Mouse (Mus musculus) layer of hippocampus, adult 2 months (tissue): ENCODE measurements around the gene Kcnj15. TPM values are rescaled to one million over a fixed set of nuclear protein-coding genes. Genes with fewer than 3 reads are reported as not detected.

Source experiments
- DNase-seq, 2 experiments: peaks; one replicate each; pipeline ENCODE4 v3.0.0; 2022; ENCODE audit warnings: low spot score in 2 of 2
- H3K27ac ChIP-seq: fragments of 200-600 bp; 2 replicates; pipeline ENCODE4 v1.8.1; 2022
- H3K4me3 ChIP-seq: fragments of 200-600 bp; 2 replicates; pipeline ENCODE4 v1.8.1; 2022; ENCODE audit warnings: mild to moderate bottlenecking
- CTCF ChIP-seq: fragments of 200-600 bp; conservative IDR thresholded peaks from 2 replicates; pipeline ENCODE4 v1.8.1; 2022; ENCODE audit warnings: antibody characterized with exemption, mild to moderate bottlenecking, moderate library complexity
- long read RNA-seq, 2 experiments: library from polyadenylated mRNA; stranded (forward); transcript quantifications; one replicate each; pipeline ENCODE4 v2.0.0; 2021; ENCODE audit warnings: borderline mapping rate in 2 of 2
- total RNA-seq, 2 experiments: library from RNA; stranded (reverse); gene quantifications; 2 replicates each; pipeline ENCODE4 v1.2.3; 2021

The Kcnj15 gene
- under 1 TPM; 0.08 to 0.34 TPM for total RNA-seq
- long read RNA-seq, experiment 1, partial matches to known transcripts, result 0 of 1 reads
- long read RNA-seq, experiment 1, other reads (novel, unspliced or antisense), result 1 of 1 reads
- long read RNA-seq, experiment 2, result 0 reads

GRCm38 (mm10) chr16:95257266-95257894, at the start of gene Kcnj15:
Gene Kcnj15, plus strand, starts transcription at chr16:95257558.
- Histone ChIP-seq H3K4me3 (no peak within 1 kb of the TSS), H3K27ac (no peak within 1 kb of the TSS)
- no peak for DNase-seq
- TF ChIP-seq CTCF, result no peak

- Histone ChIP-seq H3K27ac (no peak overlapping the region), H3K4me3 (no peak overlapping the region)
- no peak for DNase-seq
- no peak for TF ChIP-seq CTCF
Observed at GRCm38 (mm10) chr16:95208243-95208642, 49.1 kb upstream of the Kcnj15 start.

GRCm38 (mm10) chr16:95209011-95209466, 48.3 kb upstream of the Kcnj15 start:
- TF ChIP-seq CTCF, result peak; percentile 71
- no peak for DNase-seq
- Histone ChIP-seq H3K4me3 (no peak overlapping the region), H3K27ac (no peak overlapping the region)

GRCm38 (mm10) chr16:95214251-95215197, 42.8 kb upstream of the Kcnj15 start:
- Histone ChIP-seq H3K4me3 (no peak overlapping the region), H3K27ac (no peak overlapping the region)
- DNase-seq, result no peak
- no peak for TF ChIP-seq CTCF

- Histone ChIP-seq H3K27ac (no peak overlapping the region), H3K4me3 (no peak overlapping the region)
- no peak for TF ChIP-seq CTCF
- no peak for DNase-seq
Observed at GRCm38 (mm10) chr16:95215782-95216181, 41.6 kb upstream of the Kcnj15 start.

- H3K27ac ChIP-seq, result no peak overlapping the region
- no peak overlapping the region for H3K4me3 ChIP-seq
- no peak for DNase-seq
- TF ChIP-seq CTCF, result no peak
Observed at GRCm38 (mm10) chr16:95216346-95216745, 41.0 kb upstream of the Kcnj15 start.

DNA sequence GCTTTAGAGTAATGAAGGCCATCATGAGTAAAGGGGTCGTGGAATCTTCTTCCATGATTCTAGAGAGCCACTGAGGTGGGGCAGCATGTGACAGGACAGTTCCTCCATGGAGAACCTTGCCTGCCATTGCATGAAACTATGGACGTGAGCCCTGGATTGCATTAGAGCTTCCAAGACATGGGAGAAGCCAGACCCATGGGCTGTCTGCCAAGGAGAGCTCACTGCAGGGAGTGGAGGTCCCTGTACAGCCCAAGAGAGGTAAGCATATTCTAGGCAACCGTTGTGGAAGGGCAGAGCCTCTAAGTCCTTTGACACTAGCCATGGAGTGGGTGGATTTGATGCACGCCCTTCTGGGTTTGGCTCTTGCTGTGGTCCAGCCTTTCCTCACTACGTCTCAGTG, 40.5 kb upstream of the Kcnj15 start:
- no peak overlapping the region for H3K4me3 ChIP-seq
- no peak for TF ChIP-seq CTCF
- no peak overlapping the region for H3K27ac ChIP-seq
- no peak for DNase-seq

DNA sequence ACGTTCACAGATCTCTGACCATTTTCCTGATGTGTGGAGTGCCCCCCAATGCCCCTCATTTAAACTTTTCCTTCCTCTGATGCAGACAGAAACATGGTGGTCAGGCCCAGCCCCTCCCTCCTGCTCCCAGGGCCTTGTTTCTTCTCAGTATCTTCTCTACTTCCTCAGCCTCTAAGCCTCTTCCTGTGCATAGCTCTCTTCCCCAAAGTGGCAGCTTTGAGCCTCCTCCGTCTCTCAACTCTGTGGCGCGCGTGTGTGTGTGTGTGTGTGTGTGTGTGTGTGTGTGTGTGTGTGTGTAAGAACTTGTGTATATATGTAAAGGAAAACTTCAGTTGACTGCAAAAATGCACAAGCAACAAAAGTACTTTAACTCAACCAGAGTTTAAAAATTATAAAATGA, 38.6 kb upstream of the Kcnj15 start:
- no peak overlapping the region for H3K4me3 ChIP-seq
- DNase-seq, result no peak
- H3K27ac ChIP-seq, result no peak overlapping the region
- TF ChIP-seq CTCF, result no peak

DNA sequence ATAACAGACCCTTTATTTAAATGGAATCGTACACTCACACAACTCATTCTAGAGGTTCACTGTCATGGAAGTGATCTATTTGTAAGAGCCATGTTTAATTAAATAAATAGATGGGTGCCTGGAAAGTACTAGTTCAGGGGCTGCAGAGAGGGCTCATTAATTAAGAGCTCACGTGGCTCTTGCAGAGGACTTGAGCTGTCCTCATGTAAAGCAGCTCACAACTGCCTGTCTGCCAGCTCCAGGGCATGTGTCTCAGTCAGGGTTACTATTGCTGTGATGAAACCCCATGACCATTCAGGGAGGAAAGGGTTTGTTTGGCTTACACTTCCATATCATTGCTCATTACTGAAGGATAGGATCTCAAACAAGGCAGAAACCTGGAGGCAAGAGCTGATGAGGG, 37.9 kb upstream of the Kcnj15 start:
- Histone ChIP-seq H3K4me3 (no peak overlapping the region), H3K27ac (no peak overlapping the region)
- DNase-seq, result no peak
- no peak for TF ChIP-seq CTCF

DNA sequence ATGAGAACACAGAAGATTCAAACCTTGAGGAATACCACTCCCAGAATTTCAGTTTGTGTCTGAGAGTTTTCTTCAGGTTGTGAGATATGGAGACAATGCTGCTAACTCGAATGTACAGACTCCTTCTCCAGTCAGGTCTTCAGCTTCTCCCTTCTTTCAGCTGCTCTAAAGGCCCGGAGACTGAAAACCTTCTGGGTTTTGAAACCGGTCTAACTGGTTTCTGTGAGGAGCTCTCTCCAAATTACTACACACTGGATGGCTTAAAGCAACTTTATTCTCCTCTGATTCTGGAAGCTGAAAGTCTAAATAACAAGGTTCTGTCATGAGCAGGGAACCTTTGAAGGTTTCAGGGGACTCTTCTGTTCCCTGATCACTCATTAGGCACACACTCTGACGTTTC, 36.3 kb upstream of the Kcnj15 start:
- H3K27ac ChIP-seq, result no peak overlapping the region
- DNase-seq, result no peak
- no peak overlapping the region for H3K4me3 ChIP-seq
- no peak for TF ChIP-seq CTCF

DNA sequence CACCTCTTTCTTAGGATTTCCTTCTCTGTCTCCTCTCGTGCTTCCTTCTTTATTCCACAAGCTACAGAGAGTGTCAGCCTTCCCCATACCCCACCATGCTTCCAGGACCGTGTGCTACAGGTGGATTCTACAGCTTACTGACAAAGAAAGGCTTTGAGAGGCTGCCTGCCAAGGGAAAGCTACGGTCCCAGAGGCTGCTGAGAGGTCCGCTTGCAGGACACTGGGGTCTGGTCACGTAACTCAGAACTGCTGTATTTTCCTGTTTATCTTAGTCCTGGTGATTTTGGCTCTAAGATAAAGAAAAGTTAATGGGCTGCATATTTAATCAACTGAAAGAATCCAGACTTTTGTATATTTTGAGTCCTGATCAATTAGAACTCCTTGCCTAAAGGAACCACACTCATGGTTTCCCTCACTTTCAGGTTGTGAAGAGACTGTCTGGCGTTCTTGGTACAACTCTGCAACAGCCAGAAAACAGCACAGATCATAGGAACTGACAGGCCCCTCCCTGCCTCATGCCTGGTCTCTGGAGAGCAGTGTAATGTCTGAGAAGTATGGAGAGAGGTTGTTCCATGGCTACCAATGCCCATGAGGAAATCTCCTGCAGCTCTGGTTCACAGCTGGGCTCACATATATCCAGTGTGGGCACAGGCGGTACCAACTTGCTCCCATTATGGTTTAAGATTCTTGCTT, 35.2 kb upstream of the Kcnj15 start:
- no peak overlapping the region for H3K27ac ChIP-seq
- DNase-seq, result no peak
- H3K4me3 ChIP-seq, result no peak overlapping the region
- TF ChIP-seq CTCF, result no peak

GRCm38 (mm10) chr16:95223435-95223834, 33.9 kb upstream of the Kcnj15 start:
- TF ChIP-seq CTCF, result no peak
- Histone ChIP-seq H3K4me3 (no peak overlapping the region), H3K27ac (no peak overlapping the region)
- DNase-seq, result no peak

GRCm38 (mm10) chr16:95225285-95225684, 32.1 kb upstream of the Kcnj15 start:
- no peak for TF ChIP-seq CTCF
- H3K4me3 ChIP-seq, result no peak overlapping the region
- DNase-seq, result no peak
- H3K27ac ChIP-seq, result no peak overlapping the region
